Mouse (Mus musculus): ENCODE measurements around the gene Pcbp3. TPM values are rescaled to one million over a fixed set of nuclear protein-coding genes. Genes with fewer than 3 reads are reported as not detected.

Pcbp3 gene
- polyA plus RNA-seq, 1 experiment from 2014 or later: 67.9 TPM

GRCm38 (mm10) chr10:76814811-76815210 is 146.9 kb downstream of the Pcbp3 start:
- H3K9me3 ChIP-seq: no peaks in the 10 kb centered on the region
- WGBS: 95% methylated on average over 8 of the region's 8 CpGs
- H3K4me3 ChIP-seq: no peak overlapping the region
- no peaks in the 10 kb centered on the region for H3K36me3 ChIP-seq
- no peak overlapping the region for H3K9ac ChIP-seq (replicated peaks)
- peaks cover 28% of the 10 kb centered on the region for H3K4me1 ChIP-seq
- no peaks in the 10 kb centered on the region for H3K27me3 ChIP-seq
- H3K4me2 ChIP-seq (replicated peaks): no peak overlapping the region
- no peak for ATAC-seq (ENCODE audit: low FRiP score, low read depth)
- H3K27ac ChIP-seq (replicated peaks): no peak overlapping the region

GRCm38 (mm10) chr10:76809916-76810660 is 151.6 kb downstream of the Pcbp3 start:
- Histone ChIP-seq H3K4me2 (replicated peaks) (no peak overlapping the region), H3K4me3 (no peak overlapping the region), H3K9ac (replicated peaks) (0 out of 2 replicates have a peak overlapping the region, but pooled peaks have one; percentile 11), H3K27me3 (no peaks in the 10 kb centered on the region), H3K4me1 (peaks cover 18% of the 10 kb centered on the region), H3K27ac (replicated peaks) (peak overlapping the region; percentile 69), H3K36me3 (no peaks in the 10 kb centered on the region), H3K9me3 (no peaks in the 10 kb centered on the region)
- WGBS: 24% methylated on average over 7 of the region's 7 CpGs
- ATAC-seq (ENCODE audit: low FRiP score, low read depth): peak; percentile 89

DNA sequence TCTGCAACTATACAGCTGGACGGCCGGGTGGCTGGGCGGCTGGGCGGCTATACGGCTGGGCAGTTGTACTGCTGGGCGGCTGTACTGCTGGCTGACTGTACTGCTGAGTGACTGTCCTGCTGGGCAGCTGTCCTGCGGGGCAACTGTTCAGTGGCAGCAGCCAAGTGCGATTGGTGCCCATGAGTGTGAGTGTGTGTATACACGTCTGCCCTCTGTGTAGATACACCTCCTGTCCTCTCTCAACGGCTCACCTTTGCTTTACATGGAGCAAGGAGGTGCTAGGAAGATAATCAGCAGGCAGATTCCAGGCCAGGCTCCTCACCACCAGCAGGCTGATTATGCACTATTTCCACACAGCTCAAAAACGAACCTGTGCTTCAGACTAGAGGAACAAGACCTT is 152.2 kb downstream of the Pcbp3 start:
- Histone ChIP-seq H3K27ac (replicated peaks) (peak overlapping the region; percentile 69), H3K9ac (replicated peaks) (no peak overlapping the region), H3K27me3 (no peaks in the 10 kb centered on the region), H3K4me3 (no peak overlapping the region), H3K36me3 (no peaks in the 10 kb centered on the region), H3K9me3 (no peaks in the 10 kb centered on the region), H3K4me2 (replicated peaks) (no peak overlapping the region), H3K4me1 (peaks cover 17% of the 10 kb centered on the region)
- 76% methylated on average over 11 of the region's 11 CpGs for WGBS
- 0 out of 2 replicates have a peak, but pooled peaks have one; percentile 16 for ATAC-seq (ENCODE audit: low FRiP score, low read depth)

DNA sequence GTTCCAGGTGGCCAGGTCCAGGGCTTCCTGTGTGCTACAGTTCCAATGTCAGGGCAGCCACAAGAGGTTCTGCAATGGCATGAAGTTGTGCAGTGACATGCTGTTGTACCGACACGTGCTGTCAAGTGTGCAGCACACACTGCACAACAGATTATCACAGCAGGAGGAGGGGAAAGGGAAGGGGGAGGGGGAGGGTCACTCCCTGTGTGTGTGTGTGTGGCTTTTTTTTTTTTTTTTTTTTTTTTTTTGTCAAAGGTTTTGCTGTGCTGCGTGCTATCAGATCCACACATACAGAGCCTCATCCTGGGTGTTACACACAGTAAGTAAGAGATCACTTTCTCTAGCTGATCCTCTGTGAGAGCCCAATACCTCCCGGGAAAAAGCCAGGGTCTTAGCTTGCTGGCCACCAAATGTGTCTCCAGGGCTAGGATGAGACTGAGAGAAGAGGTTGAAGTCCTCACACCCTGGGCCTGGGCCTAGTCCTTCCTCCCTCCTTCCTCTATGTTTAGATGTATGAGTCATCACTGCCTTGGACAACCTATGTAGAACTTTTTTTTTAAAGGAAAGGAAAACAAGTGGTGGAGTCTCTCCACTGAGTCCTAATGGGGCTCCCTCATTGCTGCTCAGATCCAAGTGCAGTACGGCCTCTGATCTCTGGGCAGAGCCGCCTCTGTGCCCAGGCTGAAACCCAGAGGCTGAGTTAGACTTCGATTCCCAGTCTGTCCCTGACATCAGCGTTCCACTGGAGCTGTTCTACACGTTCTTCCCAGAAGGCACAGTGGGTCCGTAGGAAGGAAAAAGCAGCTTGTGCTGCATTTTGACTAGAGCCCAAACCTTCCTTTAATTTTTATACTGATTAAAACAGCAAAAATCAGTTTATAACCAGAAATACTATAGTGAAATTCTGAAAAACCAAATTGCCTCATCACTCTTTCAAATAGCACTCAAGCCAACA is 153.0 kb downstream of the Pcbp3 start:
- H3K4me2 ChIP-seq (replicated peaks): no peak overlapping the region
- peak overlapping the region; percentile 69; the same call in 1 of the 2 replicates for H3K27ac ChIP-seq (replicated peaks)
- H3K4me1 ChIP-seq: peaks cover 17% of the 10 kb centered on the region
- no peaks in the 10 kb centered on the region for H3K36me3 ChIP-seq
- H3K9me3 ChIP-seq: no peaks in the 10 kb centered on the region
- no peak overlapping the region for H3K9ac ChIP-seq (replicated peaks)
- no peak for ATAC-seq (ENCODE audit: low FRiP score, low read depth)
- H3K27me3 ChIP-seq: no peaks in the 10 kb centered on the region
- H3K4me3 ChIP-seq: no peak overlapping the region
- WGBS: 61% methylated on average over 10 of the region's 10 CpGs

- 90% methylated on average over 4 of the region's 4 CpGs for WGBS
- H3K27me3 ChIP-seq: no peaks in the 10 kb centered on the region
- no peak overlapping the region for H3K27ac ChIP-seq (replicated peaks)
- H3K9me3 ChIP-seq: no peaks in the 10 kb centered on the region
- H3K4me3 ChIP-seq: no peak overlapping the region
- ATAC-seq (ENCODE audit: low FRiP score, low read depth): no peak
- H3K4me2 ChIP-seq (replicated peaks): no peak overlapping the region
- peaks cover 10% of the 10 kb centered on the region; the same call in 1 of the 2 replicates for H3K36me3 ChIP-seq
- no peak overlapping the region for H3K9ac ChIP-seq (replicated peaks)
- no peaks in the 10 kb centered on the region; the same call in 1 of the 2 replicates for H3K4me1 ChIP-seq
Observed at GRCm38 (mm10) chr10:76802500-76802885, 159.2 kb downstream of the Pcbp3 start.

DNA sequence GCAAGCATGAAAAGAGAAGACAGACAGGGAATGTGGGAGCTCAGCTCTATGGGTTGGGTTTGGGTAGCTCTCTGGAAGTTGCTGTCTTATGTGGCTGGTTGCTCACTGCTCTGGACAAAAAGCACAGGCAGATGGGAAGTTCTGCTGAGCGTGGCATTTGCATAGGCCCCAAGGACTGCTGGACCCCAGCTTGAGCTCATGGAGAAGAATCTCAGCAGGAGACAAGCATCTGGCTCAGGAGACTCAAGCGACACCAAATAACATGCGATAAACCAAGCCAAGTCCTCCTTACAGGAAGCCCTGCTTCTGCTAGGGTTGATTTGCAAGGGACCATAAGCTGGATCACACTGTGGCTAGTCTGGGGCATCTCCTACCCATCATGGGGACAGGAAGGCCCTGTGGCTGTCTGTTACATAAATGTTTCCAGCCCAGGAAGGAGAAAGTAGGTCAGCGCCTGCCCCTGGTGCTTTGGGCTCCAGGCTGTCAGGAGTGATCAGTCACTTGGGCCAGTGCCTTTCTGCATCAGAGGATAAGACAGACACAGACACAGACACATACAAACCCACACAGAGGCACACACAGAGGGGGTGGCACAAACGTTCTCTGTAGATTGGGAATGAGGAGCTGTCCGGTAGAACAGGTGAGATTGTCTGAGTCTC is 159.7 kb downstream of the Pcbp3 start:
- Histone ChIP-seq H3K9me3 (no peaks in the 10 kb centered on the region), H3K27me3 (no peaks in the 10 kb centered on the region), H3K36me3 (peaks cover 10% of the 10 kb centered on the region; the same call in 1 of the 2 replicates), H3K9ac (replicated peaks) (no peak overlapping the region), H3K4me1 (no peaks in the 10 kb centered on the region; the same call in 1 of the 2 replicates), H3K27ac (replicated peaks) (no peak overlapping the region), H3K4me2 (replicated peaks) (no peak overlapping the region), H3K4me3 (no peak overlapping the region)
- ATAC-seq (ENCODE audit: low FRiP score, low read depth): no peak
- WGBS: 74% methylated on average over 6 of the region's 6 CpGs

DNA sequence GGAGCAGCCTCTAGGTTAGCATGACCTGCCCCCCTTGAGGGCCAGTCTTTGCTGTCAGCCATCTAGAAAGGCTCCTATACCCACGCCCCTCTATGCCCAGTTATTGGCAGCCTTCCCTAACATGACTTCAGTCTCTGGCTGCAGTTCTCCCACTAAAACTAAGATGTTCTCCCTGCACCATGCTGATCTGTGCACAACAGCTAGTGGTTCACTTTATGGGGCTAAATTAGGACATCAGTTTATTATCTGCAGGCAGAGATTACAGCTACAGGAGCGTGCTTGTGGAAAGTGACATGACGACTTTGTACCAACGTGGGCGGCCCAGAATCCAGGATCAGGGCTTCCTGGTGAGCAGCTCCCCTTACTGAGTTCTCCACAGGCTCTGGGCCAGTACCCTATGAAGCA is 160.4 kb downstream of the Pcbp3 start:
- ATAC-seq (ENCODE audit: low FRiP score, low read depth): no peak
- no peak overlapping the region for H3K27ac ChIP-seq (replicated peaks)
- H3K9ac ChIP-seq (replicated peaks): no peak overlapping the region
- H3K4me3 ChIP-seq: no peak overlapping the region
- no peaks in the 10 kb centered on the region; the same call in 1 of the 2 replicates for H3K4me1 ChIP-seq
- H3K36me3 ChIP-seq: peaks cover 10% of the 10 kb centered on the region; the same call in 1 of the 2 replicates
- H3K4me2 ChIP-seq (replicated peaks): no peak overlapping the region
- no peaks in the 10 kb centered on the region for H3K27me3 ChIP-seq
- 84% methylated on average over 5 of the region's 5 CpGs for WGBS
- no peaks in the 10 kb centered on the region for H3K9me3 ChIP-seq

- H3K9ac ChIP-seq (replicated peaks): no peak overlapping the region
- no peak for ATAC-seq (ENCODE audit: low FRiP score, low read depth)
- H3K9me3 ChIP-seq: no peaks in the 10 kb centered on the region
- no peak overlapping the region for H3K27ac ChIP-seq (replicated peaks)
- H3K36me3 ChIP-seq: peaks cover 15% of the 10 kb centered on the region; the same call in 1 of the 2 replicates
- no peaks in the 10 kb centered on the region; the same call in 1 of the 2 replicates for H3K4me1 ChIP-seq
- H3K4me2 ChIP-seq (replicated peaks): no peak overlapping the region
- H3K27me3 ChIP-seq: no peaks in the 10 kb centered on the region
- 89% methylated on average over 17 of the region's 17 CpGs for WGBS
- H3K4me3 ChIP-seq: no peak overlapping the region
Observed at GRCm38 (mm10) chr10:76798751-76799585, 162.7 kb downstream of the Pcbp3 start.

DNA sequence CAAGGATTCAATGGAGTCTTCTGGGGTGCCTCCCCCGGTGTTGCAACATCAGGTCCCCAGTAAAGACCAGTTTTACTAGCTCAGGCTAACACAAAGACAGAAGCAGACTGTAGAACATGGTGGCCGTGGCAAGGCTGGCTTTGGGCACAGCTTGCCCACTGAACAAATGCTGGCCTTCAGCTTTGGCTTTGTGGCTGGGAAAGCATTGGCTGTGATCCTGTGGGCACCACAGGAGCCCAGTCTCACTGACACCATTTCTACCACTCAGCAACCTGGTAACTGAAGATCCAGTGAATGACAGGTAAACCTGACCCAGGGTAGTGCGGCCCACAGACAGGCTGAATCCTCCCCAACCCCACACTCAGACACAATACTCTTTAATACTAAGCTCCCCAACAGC is 167.6 kb downstream of the Pcbp3 start:
- WGBS: 94% methylated on average over 3 of the region's 3 CpGs
- no peak for ATAC-seq (ENCODE audit: low FRiP score, low read depth)
- H3K4me2 ChIP-seq (replicated peaks): no peak overlapping the region

GRCm38 (mm10) chr10:76791475-76791874 is 170.2 kb downstream of the Pcbp3 start:
- H3K4me3 ChIP-seq: no peak overlapping the region
- H3K9me3 ChIP-seq: no peaks in the 10 kb centered on the region
- WGBS: 64% methylated on average over 1 of the region's 1 CpGs
- H3K27ac ChIP-seq (replicated peaks): no peak overlapping the region
- H3K27me3 ChIP-seq: no peaks in the 10 kb centered on the region
- H3K9ac ChIP-seq (replicated peaks): no peak overlapping the region
- no peak overlapping the region for H3K4me2 ChIP-seq (replicated peaks)
- peaks cover 19% of the 10 kb centered on the region; the same call in 1 of the 2 replicates for H3K36me3 ChIP-seq
- no peak for ATAC-seq (ENCODE audit: low FRiP score, low read depth)
- H3K4me1 ChIP-seq: no peaks in the 10 kb centered on the region

More for the DNA sequence above, 167.6 kb downstream of the Pcbp3 start:
- Histone ChIP-seq H3K4me1 (no peaks in the 10 kb centered on the region), H3K27me3 (no peaks in the 10 kb centered on the region), H3K36me3 (peaks cover 18% of the 10 kb centered on the region; the same call in 1 of the 2 replicates), H3K9ac (replicated peaks) (no peak overlapping the region), H3K4me3 (no peak overlapping the region), H3K9me3 (no peaks in the 10 kb centered on the region), H3K27ac (replicated peaks) (no peak overlapping the region)

- H3K27me3 ChIP-seq: no peaks in the 10 kb centered on the region
- H3K4me3 ChIP-seq: no peak overlapping the region
- no peak for ATAC-seq (ENCODE audit: low FRiP score, low read depth)
- WGBS: 95% methylated on average over 4 of the region's 4 CpGs
- H3K27ac ChIP-seq (replicated peaks): no peak overlapping the region
- no peaks in the 10 kb centered on the region for H3K9me3 ChIP-seq
- H3K4me2 ChIP-seq (replicated peaks): no peak overlapping the region
- H3K9ac ChIP-seq (replicated peaks): no peak overlapping the region
- no peaks in the 10 kb centered on the region for H3K4me1 ChIP-seq
- peaks cover 19% of the 10 kb centered on the region; the same call in 1 of the 2 replicates for H3K36me3 ChIP-seq
Observed at GRCm38 (mm10) chr10:76789885-76790284, 171.8 kb downstream of the Pcbp3 start.

Measured in midbrain, embryonic 12.5 days (tissue).